Mouse (Mus musculus) ES-E14 (cell line): ENCODE measurements around the gene BC025920. TPM values are rescaled to one million over a fixed set of nuclear protein-coding genes. Genes with fewer than 3 reads are reported as not detected.

Experiments
- DNase-seq: peaks from one replicate; pipeline ENCODE4 v3.0.0-alpha.2; 2013; ENCODE audit warnings: low read depth, low spot score
- H3K27ac ChIP-seq: 2 replicates; pipeline ENCODE4 v1.5.1; 2012; ENCODE audit warnings: low read depth, mild to moderate bottlenecking, low read length, moderate library complexity, mixed read lengths; ENCODE audit not compliant: poor library complexity, insufficient read depth, severe bottlenecking
- H3K36me3 ChIP-seq: 2 replicates; pipeline ENCODE4 v1.6.1; 2012; ENCODE audit warnings: mild to moderate bottlenecking, low read length, moderate library complexity, mixed read lengths; ENCODE audit not compliant: control insufficient read depth, poor library complexity, insufficient read depth, severe bottlenecking
- H3K4me1 ChIP-seq, 2 experiments: fragments of 150-350 bp in 1 of 2; sonication (generic) in 1 of 2; 2 replicates each; pipeline ENCODE4 v1.6.1; 2012; ENCODE audit warnings: low read length in 2 of 2, mild to moderate bottlenecking in 1 of 2, mixed read lengths in 1 of 2; ENCODE audit not compliant: control insufficient read depth in 2 of 2, insufficient read depth in 2 of 2, poor library complexity in 1 of 2
- H3K4me3 ChIP-seq, 2 experiments: fragments of 150-350 bp in 1 of 2; sonication (generic) in 1 of 2; 2 replicates each; pipeline ENCODE4 v1.5.1; 2012; ENCODE audit warnings: low read length in 2 of 2, low read depth in 1 of 2, mild to moderate bottlenecking in 1 of 2, mixed read lengths in 1 of 2; ENCODE audit not compliant: insufficient read depth in 1 of 2, poor library complexity in 1 of 2, severe bottlenecking in 1 of 2
- H3K9ac ChIP-seq: 2 replicates; pipeline ENCODE4 v1.6.1; 2012; ENCODE audit warnings: low read depth, mild to moderate bottlenecking, low read length, mixed read lengths; ENCODE audit not compliant: poor library complexity, insufficient read depth, severe bottlenecking
- H3K9me3 ChIP-seq: fragments of 150-350 bp; sonication (generic); 2 replicates; pipeline ENCODE4 v1.6.1; 2012; ENCODE audit warnings: low read depth, mild to moderate bottlenecking, low read length; ENCODE audit not compliant: control insufficient read depth, insufficient read depth
- CHD2 ChIP-seq: IDR thresholded peaks from 2 replicates; pipeline ENCODE4 v1.6.1; 2014; ENCODE audit warnings: mild to moderate bottlenecking, low read depth, low read length, inconsistent platforms
- HCFC1 ChIP-seq: IDR thresholded peaks from 2 replicates; pipeline ENCODE4 v1.6.1; 2012; ENCODE audit warnings: low read length, inconsistent platforms, borderline replicate concordance; ENCODE audit not compliant: insufficient read depth
- MAFK ChIP-seq: IDR thresholded peaks from 2 replicates; pipeline ENCODE4 v1.6.1; 2014; ENCODE audit warnings: mild to moderate bottlenecking, low read depth, low read length, inconsistent platforms; ENCODE audit not compliant: insufficient read depth
- ZC3H11A ChIP-seq: IDR thresholded peaks from 2 replicates; pipeline ENCODE4 v1.6.1; 2012; ENCODE audit warnings: low read depth, mild to moderate bottlenecking, inconsistent platforms, low read length, borderline replicate concordance
- ZNF384 ChIP-seq: IDR thresholded peaks from 2 replicates; pipeline ENCODE4 v1.6.1; 2012; ENCODE audit warnings: low read depth, low read length, inconsistent platforms
- in situ Hi-C, 2 experiments: fragments of 600-800 bp; cut with MboI; formaldehyde crosslinking; loops; one replicate each; pipeline ENCODE4 v1.15.1; 2025; ENCODE audit warnings: low sequenced_read_pairs in 2 of 2, inconsistent platforms in 1 of 2; ENCODE audit not compliant: unreplicated experiment in 2 of 2
- total RNA-seq: library from RNA; depleted of rRNA; stranded (reverse); fragments of 300-350 nt; gene quantifications from 2 replicates; pipeline ENCODE4 v1.2.3, GENCODE M21; 2012

BC025920 gene
- total RNA-seq, 1 experiment = 2.5 TPM

GRCm38 (mm10) chr10:81564216-81564615 is 41.9 kb upstream of the BC025920 start:
- peak; percentile 48 for DNase-seq
- Histone ChIP-seq H3K4me3 (peak overlapping the region; percentile 18 to 45), H3K4me1 (peaks cover 8 to 40% of the 10 kb centered on the region in 2 experiments; a peak in 3 of 4 replicates), H3K9ac (peak overlapping the region; percentile 26; the same call in 1 of the 2 replicates), H3K36me3 (peaks cover 6% of the 10 kb centered on the region), H3K9me3 (no peaks in the 10 kb centered on the region), H3K27ac (no peak overlapping the region)
- TF ChIP-seq ZNF384 = no peak
- no peak for TF ChIP-seq CHD2
- no peak for TF ChIP-seq MAFK
- TF ChIP-seq HCFC1 = no peak
- no peak for TF ChIP-seq ZC3H11A
- in situ Hi-C loops = no loop called here

GRCm38 (mm10) chr10:81564734-81565133 is 41.3 kb upstream of the BC025920 start:
- H3K4me3 ChIP-seq = peak overlapping the region; percentile 18 to 45; a peak in 2 of 4 replicates
- DNase-seq = peak; percentile 73
- peak overlapping the region; percentile 26; the same call in 1 of the 2 replicates for H3K9ac ChIP-seq
- TF ChIP-seq MAFK (no peak), ZNF384 (no peak), ZC3H11A (no peak; the same call in 1 of the 2 replicates), CHD2 (no peak), HCFC1 (no peak)
- in situ Hi-C loops = no loop called here
- peaks cover 8 to 40% of the 10 kb centered on the region in 2 experiments; a peak in 3 of 4 replicates for H3K4me1 ChIP-seq
- peaks cover 6% of the 10 kb centered on the region for H3K36me3 ChIP-seq
- H3K27ac ChIP-seq = no peak overlapping the region
- no peaks in the 10 kb centered on the region for H3K9me3 ChIP-seq

DNA sequence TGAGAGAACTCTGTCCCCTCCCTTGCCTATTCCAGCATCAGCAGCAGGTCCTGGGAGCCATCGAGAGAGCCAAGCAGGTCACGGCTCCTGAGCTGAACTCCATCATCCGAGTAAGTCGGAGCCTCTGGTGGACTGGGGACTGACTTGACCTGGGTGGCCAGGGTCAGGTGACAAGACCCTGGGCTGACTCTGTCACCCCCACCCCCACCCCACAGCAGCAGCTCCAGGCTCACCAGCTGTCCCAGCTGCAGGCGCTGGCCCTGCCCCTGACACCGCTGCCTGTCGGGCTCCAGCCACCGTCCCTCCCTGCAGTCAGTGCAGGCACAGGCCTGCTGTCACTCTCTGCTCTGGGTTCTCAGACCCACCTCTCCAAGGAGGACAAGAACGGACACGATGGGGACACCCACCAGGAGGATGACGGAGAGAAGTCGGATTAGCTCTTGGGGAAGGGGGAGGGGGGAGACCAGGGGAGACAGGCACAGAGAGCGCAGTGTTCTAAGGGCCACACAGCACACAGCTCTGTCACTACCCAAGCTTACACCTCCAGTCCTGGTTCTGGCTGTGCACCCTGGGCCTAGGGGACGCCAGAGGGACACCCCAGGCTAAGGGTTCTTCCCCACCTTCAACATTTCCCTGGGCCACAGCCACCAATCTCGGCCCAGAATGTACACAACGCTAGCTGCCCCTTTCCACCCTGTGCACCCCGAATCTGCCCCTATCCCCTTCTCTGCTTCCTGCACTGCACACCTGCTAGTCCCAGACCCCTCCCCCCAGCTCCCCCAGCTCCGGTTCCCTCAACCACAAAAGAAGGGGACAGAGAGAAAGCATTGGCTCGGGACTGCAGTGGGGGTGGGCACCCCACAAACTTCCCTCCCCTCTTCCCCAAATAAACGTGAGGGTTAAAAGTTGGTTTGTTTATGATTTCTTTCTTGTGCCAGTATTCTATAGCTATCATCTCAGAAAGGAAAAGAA is 40.5 kb upstream of the BC025920 start:
- no peak for DNase-seq
- Histone ChIP-seq H3K9ac (peak overlapping the region; percentile 19; the same call in 1 of the 2 replicates), H3K36me3 (peaks cover 6% of the 10 kb centered on the region), H3K9me3 (no peaks in the 10 kb centered on the region), H3K4me1 (peaks cover 8 to 38% of the 10 kb centered on the region in 2 experiments; a peak in 3 of 4 replicates), H3K4me3 (no peak overlapping the region; a peak in 1 of 4 replicates), H3K27ac (no peak overlapping the region)
- in situ Hi-C loops = no loop called here
- no peak for TF ChIP-seq CHD2
- TF ChIP-seq ZNF384 = no peak
- no peak for TF ChIP-seq ZC3H11A
- TF ChIP-seq MAFK = no peak
- no peak for TF ChIP-seq HCFC1

DNA sequence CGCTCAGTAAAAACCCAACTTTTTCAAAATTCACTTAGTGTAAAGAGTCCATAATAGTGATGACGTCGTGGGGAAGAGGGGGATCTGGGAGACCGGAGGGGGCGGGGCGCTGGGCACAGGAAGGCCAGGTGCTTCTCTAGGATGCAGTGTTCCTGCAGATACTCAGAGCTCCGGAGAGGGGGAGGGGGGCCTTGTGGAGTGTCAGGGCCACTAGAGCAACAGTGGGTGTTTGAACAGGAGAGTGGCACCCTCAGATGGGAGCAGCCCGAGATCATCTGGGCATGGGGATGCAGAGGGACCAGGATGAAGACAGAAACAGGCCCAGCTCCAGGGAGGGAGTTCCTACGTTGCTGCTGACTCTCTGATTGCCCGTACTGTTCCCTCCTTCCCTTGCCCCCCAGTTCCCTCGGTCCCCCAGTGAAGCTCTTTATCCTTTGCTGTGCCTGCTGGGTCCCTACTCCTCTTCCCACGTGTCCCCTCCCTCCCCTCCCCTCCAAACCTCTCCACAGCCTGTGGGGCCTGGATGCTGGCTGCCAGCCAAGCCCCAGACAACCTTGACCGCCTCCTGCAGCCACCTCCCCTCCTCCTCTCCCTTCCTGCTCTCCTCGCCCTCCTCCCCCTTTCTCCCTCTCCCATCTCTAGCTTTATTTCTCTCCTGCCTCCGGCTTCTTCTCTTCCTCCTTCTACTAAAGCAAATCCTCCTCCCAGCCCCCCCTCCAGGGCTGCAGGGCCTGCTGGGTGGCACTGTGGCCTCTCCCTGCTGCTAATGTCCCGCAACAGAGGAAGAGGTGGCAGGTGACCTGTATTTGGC is 37.5 kb upstream of the BC025920 start:
- no peak overlapping the region for H3K9ac ChIP-seq
- no peak overlapping the region for H3K4me3 ChIP-seq

More for the DNA sequence above, 37.5 kb upstream of the BC025920 start:
- H3K36me3 ChIP-seq = peaks cover 6% of the 10 kb centered on the region
- DNase-seq = no peak
- H3K27ac ChIP-seq = no peak overlapping the region
- in situ Hi-C loops = no loop called here
- no peak for TF ChIP-seq HCFC1
- no peak for TF ChIP-seq ZNF384
- TF ChIP-seq CHD2 = no peak
- TF ChIP-seq ZC3H11A = no peak
- no peak for TF ChIP-seq MAFK
- H3K9me3 ChIP-seq = no peaks in the 10 kb centered on the region
- peaks cover 3 to 32% of the 10 kb centered on the region in 2 experiments; a peak in 2 of 4 replicates for H3K4me1 ChIP-seq
